Mouse (Mus musculus) forebrain, embryonic 14.5 days (tissue): Measurements from ENCODE around the gene Slc35e2. TPM values are rescaled to one million over a fixed set of nuclear protein-coding genes. Genes with fewer than 3 reads are reported as not detected.
"Not testable (repeated sequence)": the region's sequence is repeated elsewhere in the genome, so short reads cannot be mapped to it uniquely, and the experiment has no call there.

Experiments
- ATAC-seq: fragments of 200-750 bp; cut with Nextera tagmentation; 2 replicates; pipeline ENCODE4 v1.8.0; 2017; ENCODE audit warnings: mild to moderate bottlenecking, moderate library complexity
- DNase-seq: peaks from one replicate; pipeline ENCODE4 v3.0.0-alpha.2; 2015; ENCODE audit warnings: low spot score
- H3K27ac ChIP-seq: fragments of 300-500 bp; sonication (generic); 2 replicates; pipeline ENCODE4 v1.5.1; 2014; ENCODE audit warnings: low read depth, mild to moderate bottlenecking, control low read depth, low read length, moderate library complexity
- H3K27me3 ChIP-seq: fragments of 300-500 bp; sonication (generic); replicated peaks from 2 replicates; pipeline ENCODE4 v1.6.1; 2014; ENCODE audit warnings: low read length, control low read depth, mixed read lengths; ENCODE audit not compliant: control insufficient read depth, insufficient read depth
- H3K36me3 ChIP-seq: fragments of 300-500 bp; sonication (generic); 2 replicates; pipeline ENCODE4 v1.6.1; 2014; ENCODE audit warnings: low read length, control low read depth; ENCODE audit not compliant: control insufficient read depth, insufficient read depth
- H3K4me1 ChIP-seq: fragments of 300-500 bp; sonication (generic); 2 replicates; pipeline ENCODE4 v1.6.1; 2014; ENCODE audit warnings: antibody characterized with exemption, low read length, control low read depth; ENCODE audit not compliant: control insufficient read depth, insufficient read depth
- H3K4me2 ChIP-seq: fragments of 300-500 bp; sonication (generic); 2 replicates; pipeline ENCODE4 v1.6.1; 2014; ENCODE audit warnings: mild to moderate bottlenecking, control low read depth, low read length
- H3K4me3 ChIP-seq: fragments of 300-500 bp; sonication (generic); 2 replicates; pipeline ENCODE4 v1.5.1; 2014; ENCODE audit warnings: low read depth, low read length, control low read depth
- H3K9ac ChIP-seq: fragments of 300-500 bp; sonication (generic); 2 replicates; pipeline ENCODE4 v1.6.1; 2014; ENCODE audit warnings: mild to moderate bottlenecking, low read length, control low read depth, moderate library complexity
- H3K9me3 ChIP-seq: fragments of 300-500 bp; sonication (generic); replicated peaks from 2 replicates; pipeline ENCODE4 v1.6.1; 2016; ENCODE audit warnings: low read length, control low read depth, mixed read lengths; ENCODE audit not compliant: control insufficient read depth
- WGBS: fragments of 180-500 bp; shearing (Covaris S2); extraction: QIAGEN DNeasy Blood & Tissue Kit; methylation state at CpG from one replicate; pipeline ENCODE4 v1.1.7; 2014; 5-methylcytosine and 5-hydroxymethylcytosine counted together
- polyA plus RNA-seq: library from polyadenylated mRNA; unstranded; fragments of >200 nt; fragmentation: Nextera tagmentation; extraction: Ambion mirVana; gene quantifications from 2 replicates; pipeline ENCODE4 v1.2.1, GENCODE M21; 2014

The Slc35e2 gene
- polyA plus RNA-seq, 1 experiment from 2014 or later, result 12.1 TPM

GRCm38 (mm10) chr4:155563400-155564231 lies 37.6 kb upstream of the Slc35e2 start:
- Histone ChIP-seq H3K4me1 (peaks cover 18% of the 10 kb centered on the region), H3K4me2 (peak overlapping the region; percentile 87), H3K27ac (peak overlapping the region; percentile 90), H3K4me3 (peak overlapping the region; percentile 82), H3K9me3 (no peaks in the 10 kb centered on the region), H3K36me3 (peaks cover 30% of the 10 kb centered on the region), H3K27me3 (no peaks in the 10 kb centered on the region), H3K9ac (peak overlapping the region; percentile 88)
- WGBS, result under 1% methylated on average over 67 of the region's 69 CpGs
- ATAC-seq (peak; percentile 96), DNase-seq (peak; percentile 98)

DNA sequence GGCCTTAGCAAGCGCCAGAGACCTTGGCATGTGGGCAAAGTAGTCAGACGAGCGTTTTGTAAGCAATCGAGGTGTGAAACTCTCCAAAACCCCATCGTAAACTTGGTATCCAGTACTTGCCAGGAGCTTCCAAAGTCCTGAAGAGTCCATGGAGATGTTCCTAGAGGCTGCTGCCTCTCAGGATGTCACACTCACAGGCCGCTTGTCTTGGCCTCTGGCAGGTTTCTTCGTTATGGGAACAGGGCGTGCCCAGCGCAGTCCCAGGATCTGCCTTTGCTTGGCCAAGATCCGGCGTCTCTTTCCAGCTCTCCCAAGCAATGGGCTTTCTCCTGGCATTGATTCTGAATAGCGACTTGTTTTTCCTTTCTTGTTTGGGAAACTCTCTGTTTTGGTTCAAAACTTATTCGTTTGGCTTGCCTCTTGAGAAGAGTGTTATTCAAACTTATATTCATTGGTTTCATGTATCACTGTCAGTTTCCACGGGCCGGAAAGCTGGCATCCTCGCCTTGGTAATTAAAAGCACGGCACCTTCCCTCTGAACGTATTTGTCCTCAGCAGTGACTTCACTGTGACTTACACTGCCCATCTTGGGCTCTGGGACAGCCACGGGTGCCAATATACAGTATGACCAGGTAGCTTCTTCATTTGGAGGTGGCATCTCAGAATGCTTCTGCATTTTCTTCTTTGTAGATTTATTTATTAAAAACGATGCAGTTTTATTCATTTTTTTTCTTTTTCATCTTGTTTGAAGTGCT lies 36.7 kb upstream of the Slc35e2 start:
- Histone ChIP-seq H3K36me3 (peaks cover 22% of the 10 kb centered on the region), H3K4me1 (peaks cover 18% of the 10 kb centered on the region), H3K9me3 (no peaks in the 10 kb centered on the region), H3K9ac (peak overlapping the region; percentile 88), H3K27me3 (no peaks in the 10 kb centered on the region), H3K4me3 (peak overlapping the region; percentile 82), H3K27ac (peak overlapping the region; percentile 90), H3K4me2 (peak overlapping the region; percentile 87)
- DNase-seq, result no peak
- no peak for ATAC-seq
- 18% methylated on average over 20 of the region's 20 CpGs for WGBS

GRCm38 (mm10) chr4:155566555-155566954 lies 34.7 kb upstream of the Slc35e2 start:
- Histone ChIP-seq H3K36me3 (0 out of 2 replicates have a peak, but pooled peaks cover 7% of the 10 kb centered on the region), H3K4me3 (no peak overlapping the region), H3K9ac (no peak overlapping the region), H3K9me3 (no peaks in the 10 kb centered on the region), H3K27me3 (no peaks in the 10 kb centered on the region), H3K4me2 (no peak overlapping the region), H3K27ac (no peak overlapping the region), H3K4me1 (peaks cover 18% of the 10 kb centered on the region)
- ATAC-seq (no peak), DNase-seq (no peak)
- 90% methylated on average over 8 of the region's 8 CpGs for whole genome bisulfite sequencing

DNA sequence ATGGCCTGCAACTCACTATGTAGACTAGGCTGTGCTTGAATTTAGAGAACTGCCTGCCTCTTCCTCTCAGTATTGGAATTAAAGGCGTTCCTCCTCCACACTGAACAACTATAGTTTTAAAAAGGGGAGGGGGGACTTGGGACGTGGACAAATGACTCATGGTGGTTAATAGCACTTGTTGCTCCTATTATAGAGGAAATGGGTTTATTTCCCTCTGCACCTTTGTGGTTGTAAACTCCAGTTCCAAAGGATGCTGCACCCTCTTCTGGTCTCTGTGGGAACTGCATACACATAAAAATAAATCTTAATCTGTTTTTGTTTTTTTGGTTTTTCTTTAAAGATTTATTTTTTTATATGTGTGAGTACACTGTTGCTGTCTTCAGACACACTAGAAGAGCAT lies 33.0 kb upstream of the Slc35e2 start:
- H3K4me1 ChIP-seq, result peaks cover 13% of the 10 kb centered on the region
- ATAC-seq (no peak), DNase-seq (peak; percentile 63)
- H3K4me2 ChIP-seq, result no peak overlapping the region
- H3K9ac ChIP-seq, result no peak overlapping the region
- 38% methylated on average over 2 of the region's 2 CpGs for WGBS
- H3K36me3 ChIP-seq, result 0 out of 2 replicates have a peak, but pooled peaks cover 7% of the 10 kb centered on the region
- no peak overlapping the region for H3K27ac ChIP-seq
- no peak overlapping the region for H3K4me3 ChIP-seq
- no peaks in the 10 kb centered on the region for H3K9me3 ChIP-seq
- no peaks in the 10 kb centered on the region for H3K27me3 ChIP-seq

DNA sequence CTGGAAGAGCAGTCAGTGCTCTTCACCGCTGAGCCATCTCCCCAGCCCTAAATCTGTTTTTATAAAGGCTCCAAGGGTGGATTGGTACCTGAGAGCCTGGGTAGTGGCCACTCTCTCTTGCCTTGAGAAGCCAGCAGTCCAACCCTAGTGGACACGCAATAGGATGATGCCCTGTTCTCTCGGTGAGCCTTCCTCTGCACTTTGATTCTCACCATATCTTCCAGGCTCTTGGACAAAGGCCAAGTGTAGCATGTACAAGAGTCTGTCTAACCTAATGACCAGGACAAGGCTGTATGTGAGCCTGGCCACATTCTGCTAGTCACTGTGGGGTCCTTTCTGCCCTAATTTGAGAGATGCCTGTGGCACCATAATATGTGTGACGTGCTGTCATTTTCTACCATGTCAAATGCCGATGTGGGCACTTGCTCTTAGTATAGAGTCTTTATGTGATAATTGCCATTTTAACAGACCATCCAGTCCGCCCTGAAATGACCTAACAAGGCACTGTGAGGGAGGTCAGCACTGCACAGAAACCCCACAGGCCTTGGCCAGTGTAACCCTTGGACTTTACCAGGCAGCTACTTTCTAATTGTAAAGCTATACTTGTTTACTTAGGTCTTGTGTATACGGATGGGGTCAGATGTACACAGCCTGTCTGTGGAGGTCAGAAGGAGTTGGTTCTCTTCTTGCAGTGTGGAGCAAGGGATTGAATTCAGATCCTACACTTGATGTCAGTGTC lies 32.4 kb upstream of the Slc35e2 start:
- H3K9me3 ChIP-seq, result no peaks in the 10 kb centered on the region
- no peak overlapping the region for H3K27ac ChIP-seq
- DNase-seq, result no peak
- H3K27me3 ChIP-seq, result no peaks in the 10 kb centered on the region
- no peak overlapping the region for H3K4me3 ChIP-seq
- H3K4me1 ChIP-seq, result peaks cover 13% of the 10 kb centered on the region
- ATAC-seq, result no peak
- no peak overlapping the region for H3K9ac ChIP-seq
- 95% methylated on average over 7 of the region's 7 CpGs for WGBS
- H3K4me2 ChIP-seq, result no peak overlapping the region
- H3K36me3 ChIP-seq, result 0 out of 2 replicates have a peak, but pooled peaks cover 7% of the 10 kb centered on the region

DNA sequence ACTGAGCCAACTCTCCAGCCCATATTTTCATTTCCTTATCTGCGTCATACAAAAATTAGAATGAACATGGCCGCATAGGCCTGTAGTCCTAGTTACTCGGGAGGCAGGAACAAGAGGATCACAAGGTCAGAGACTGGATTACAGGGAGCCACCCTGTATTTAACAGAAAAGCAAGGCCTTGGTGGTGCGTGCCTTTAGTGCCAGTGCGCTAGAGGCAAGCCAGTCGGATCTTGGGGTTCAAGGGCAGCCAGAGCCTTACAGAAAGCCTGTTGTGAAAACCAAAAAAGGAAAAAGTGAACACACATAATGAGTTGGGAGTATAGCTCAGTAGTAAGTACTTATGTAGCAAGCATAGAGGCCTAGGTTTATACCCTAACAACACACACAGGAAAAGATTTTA lies 31.4 kb upstream of the Slc35e2 start:
- 0 out of 2 replicates have a peak, but pooled peaks cover 7% of the 10 kb centered on the region for H3K36me3 ChIP-seq
- H3K4me1 ChIP-seq, result peaks cover 7% of the 10 kb centered on the region
- H3K9me3 ChIP-seq, result no peaks in the 10 kb centered on the region
- ATAC-seq, result no peak
- H3K9ac ChIP-seq, result no peak overlapping the region
- no peak overlapping the region for H3K27ac ChIP-seq
- no peak overlapping the region for H3K4me2 ChIP-seq
- 91% methylated on average over 6 of the region's 6 CpGs for WGBS
- no peaks in the 10 kb centered on the region for H3K27me3 ChIP-seq
- no peak for DNase-seq
- H3K4me3 ChIP-seq, result no peak overlapping the region

GRCm38 (mm10) chr4:155570315-155570714 lies 30.9 kb upstream of the Slc35e2 start:
- H3K27me3 ChIP-seq, result not testable (repeated sequence)

DNA sequence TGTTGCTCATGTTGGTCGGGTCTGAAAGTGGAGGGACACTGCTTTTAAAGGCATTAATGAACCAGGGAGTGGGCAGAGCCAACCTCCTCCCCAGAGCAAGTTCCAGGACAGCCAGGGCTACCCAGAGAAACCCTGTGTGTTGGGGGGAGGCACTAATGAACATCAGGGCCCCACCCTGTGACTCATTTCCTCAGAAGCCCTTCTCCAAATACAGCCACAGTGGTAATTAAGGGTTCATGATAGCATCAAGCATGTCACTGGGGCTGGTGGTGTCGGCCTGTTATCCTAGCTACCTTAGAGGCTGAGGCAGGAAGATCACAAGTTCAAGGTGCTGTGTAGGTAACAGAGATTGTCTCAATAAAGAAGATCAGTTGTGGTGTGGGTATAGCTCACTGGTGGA lies 29.8 kb upstream of the Slc35e2 start:
- Histone ChIP-seq H3K4me1 (no peaks in the 10 kb centered on the region), H3K27me3 (no peaks in the 10 kb centered on the region), H3K4me3 (no peak overlapping the region), H3K9me3 (no peaks in the 10 kb centered on the region), H3K4me2 (no peak overlapping the region), H3K9ac (no peak overlapping the region), H3K27ac (no peak overlapping the region), H3K36me3 (peaks cover 16% of the 10 kb centered on the region; the same call in 1 of the 2 replicates)
- ATAC-seq (no peak), DNase-seq (no peak)
- WGBS, result 85% methylated on average over 2 of the region's 2 CpGs

More at GRCm38 (mm10) chr4:155570315-155570714, 30.9 kb upstream of the Slc35e2 start:
- ATAC-seq, H3K9ac ChIP-seq, H3K4me1 ChIP-seq, H3K9me3 ChIP-seq, H3K4me3 ChIP-seq, H3K36me3 ChIP-seq, H3K4me2 ChIP-seq, H3K27ac ChIP-seq, DNase-seq: not testable (repeated sequence)
- WGBS, result 90% methylated on average over 11 of the region's 11 CpGs
